Mouse (Mus musculus) cerebellum, adult 8-10 months (tissue): ENCODE results near the gene Rrp9.
A peak's percentile ranks its signal among the peaks of the same experiment; 100 is the strongest.
"Not testable (repeated sequence)": the region's sequence is repeated elsewhere in the genome, so short reads cannot be mapped to it uniquely, and the experiment has no call there.

Experiments
- DNase-seq: peaks from one replicate; pipeline ENCODE4 v3.0.0; 2022

Rrp9 gene

GRCm38 (mm10) chr9:106476002-106476923 is 500 bp downstream of the Rrp9 start:
- peak; percentile 52 for DNase-seq

- DNase-seq, result peak; percentile 99
Measured at GRCm38 (mm10) chr9:106476924-106477484, 1.2 kb downstream of the Rrp9 start, which contains the start of gene Parp3. Gene Parp3 (minus strand): TSS chr9:106476949.

- DNase-seq, result no peak
Measured at GRCm38 (mm10) chr9:106477649-106478048, 1.9 kb downstream of the Rrp9 start.

DNA sequence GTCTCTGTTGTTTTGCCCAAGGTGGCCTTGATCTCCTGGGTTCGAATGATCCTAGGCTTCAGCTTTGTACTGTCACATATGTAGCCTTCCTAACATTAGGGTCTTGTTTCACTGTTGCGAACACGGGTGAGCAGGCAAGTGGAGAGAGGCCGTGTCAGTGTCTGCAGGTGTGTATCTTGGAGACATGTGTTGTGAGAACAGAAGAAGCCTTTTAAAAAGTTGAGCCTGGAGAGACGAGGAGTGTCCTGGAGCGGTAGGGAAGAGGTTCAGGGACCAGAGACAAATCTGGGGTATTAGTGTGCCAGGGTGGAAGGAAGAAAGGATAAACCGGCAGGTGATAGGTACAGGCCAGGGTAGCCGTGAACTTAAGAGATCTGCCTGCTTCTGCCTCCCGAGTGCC is 2.3 kb downstream of the Rrp9 start:
- DNase-seq, result peak; percentile 7

DNA sequence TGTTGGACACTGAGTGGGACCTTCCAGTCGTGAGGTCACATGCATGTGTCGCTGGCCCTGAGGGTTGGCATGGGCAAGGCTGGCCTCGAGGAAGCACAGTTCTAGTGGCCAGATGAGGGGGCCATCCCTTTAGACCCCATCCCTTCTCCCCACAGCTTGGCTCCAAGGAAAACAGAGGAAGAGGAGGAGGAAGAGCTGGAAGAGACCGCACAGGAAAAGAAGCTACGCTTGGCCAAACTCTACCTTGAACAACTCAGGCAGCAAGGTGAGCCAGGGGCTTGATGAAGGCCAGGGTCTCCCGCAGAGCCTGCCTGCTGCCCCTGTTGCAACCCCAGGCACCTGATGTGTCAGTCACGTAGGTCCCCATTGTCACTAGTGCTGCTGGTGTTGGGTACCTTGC is 4.8 kb downstream of the Rrp9 start:
- no peak for DNase-seq

- no peak for DNase-seq
Measured at GRCm38 (mm10) chr9:106481075-106481474, 5.3 kb downstream of the Rrp9 start.

DNA sequence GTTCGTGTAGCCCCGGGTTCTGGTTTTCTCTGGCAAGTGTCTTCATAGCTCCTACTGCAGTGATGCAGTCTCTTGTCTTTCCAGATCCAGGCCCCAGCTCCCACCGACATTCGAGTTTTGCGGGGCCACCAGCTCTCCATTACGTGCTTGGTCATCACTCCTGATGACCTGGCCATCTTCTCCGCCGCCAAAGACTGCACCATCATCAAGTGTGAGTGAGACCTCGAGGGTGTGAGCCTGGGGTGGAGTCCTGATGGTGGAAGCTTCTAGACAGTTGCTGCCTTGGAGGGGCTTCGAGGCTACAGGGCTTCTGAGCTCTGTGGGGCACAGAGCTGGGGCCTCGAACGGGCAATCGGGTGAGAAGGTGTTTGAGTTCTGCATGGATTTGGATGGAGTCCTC is 5.9 kb downstream of the Rrp9 start:
- DNase-seq, result no peak

GRCm38 (mm10) chr9:106482578-106483115 is 6.9 kb downstream of the Rrp9 start:
- DNase-seq, result no peak

DNA sequence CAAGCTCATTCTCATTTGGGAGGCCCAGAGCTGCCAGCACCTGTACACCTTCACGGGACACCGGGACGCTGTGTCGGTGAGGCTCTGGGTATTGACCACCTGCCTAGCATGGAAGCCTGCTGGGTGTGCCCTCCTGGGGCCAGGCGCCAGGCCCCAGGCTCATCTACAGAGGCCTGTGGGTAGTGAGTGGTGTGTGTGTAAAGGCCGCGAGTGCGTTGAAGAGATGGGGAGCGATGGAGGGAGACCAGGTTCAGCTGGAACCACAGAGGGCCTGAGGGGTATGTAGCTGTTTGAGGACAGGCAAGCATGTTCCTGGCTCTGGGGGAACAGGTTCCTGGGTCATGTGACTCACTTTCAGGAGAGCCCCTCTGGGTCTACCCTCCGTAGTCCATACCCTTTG is 7.4 kb downstream of the Rrp9 start:
- no peak for DNase-seq

DNA sequence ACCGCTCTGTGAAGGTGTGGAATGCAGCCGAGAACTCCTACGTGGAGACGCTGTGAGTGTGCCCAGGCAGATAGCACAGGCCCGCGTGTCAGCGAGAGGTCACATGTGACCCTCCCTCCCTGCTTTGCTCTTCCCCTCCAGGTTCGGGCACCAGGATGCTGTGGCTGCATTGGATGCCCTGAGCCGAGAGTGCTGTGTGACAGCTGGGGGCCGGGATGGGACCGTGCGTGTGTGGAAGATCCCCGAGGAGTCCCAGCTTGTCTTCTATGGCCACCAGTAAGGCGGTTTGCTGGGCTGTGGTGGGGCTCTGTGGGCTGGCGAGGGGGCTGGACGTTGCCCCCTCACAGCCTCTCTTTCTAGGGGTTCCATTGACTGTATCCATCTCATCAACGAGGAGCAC is 7.8 kb downstream of the Rrp9 start:
- no peak for DNase-seq

DNA sequence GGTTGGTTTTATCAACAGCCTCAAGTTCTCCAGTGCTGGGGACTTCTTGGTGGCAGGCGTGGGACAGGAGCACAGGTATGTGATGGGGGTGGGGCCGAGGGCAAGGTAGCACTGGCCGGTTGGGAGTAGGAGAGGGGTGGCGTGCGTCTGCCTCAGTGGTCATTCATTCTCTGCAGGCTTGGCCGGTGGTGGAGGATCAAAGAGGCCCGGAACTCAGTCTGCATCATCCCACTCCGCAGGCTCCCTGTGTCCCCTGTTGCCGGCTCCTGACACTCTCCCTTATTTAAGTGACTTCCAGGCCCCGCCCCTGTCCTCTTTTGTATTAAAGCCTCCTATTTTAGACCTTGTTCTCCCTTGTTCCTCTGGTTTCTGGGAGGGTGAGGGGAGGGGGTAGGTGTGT is 9.3 kb downstream of the Rrp9 start:
- no peak for DNase-seq

DNA sequence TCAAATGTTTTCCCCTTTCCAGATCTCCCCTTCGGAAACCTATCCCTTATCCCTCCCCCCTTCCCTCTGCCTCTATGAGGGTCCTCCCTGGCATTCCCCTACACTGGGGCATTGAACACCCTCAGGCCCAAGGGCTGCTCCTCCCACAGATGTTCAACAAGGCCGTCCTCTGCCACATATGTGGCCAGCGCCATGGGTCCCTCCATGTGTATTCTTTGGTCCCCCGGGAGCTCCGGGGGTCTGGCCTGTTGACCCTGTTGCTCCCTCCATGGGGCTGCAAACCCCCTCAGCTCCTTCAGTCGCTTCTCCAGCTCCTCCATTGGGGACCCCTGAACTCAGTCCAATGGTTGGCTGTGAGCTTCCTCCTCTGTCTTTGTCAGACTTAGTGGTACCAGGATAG is 11.8 kb downstream of the Rrp9 start:
- DNase-seq, result not testable (repeated sequence)

- no peak for DNase-seq
Measured at GRCm38 (mm10) chr9:106499667-106500066, 23.9 kb downstream of the Rrp9 start, which contains the start of gene Iqcf1. Gene Iqcf1 (plus strand): TSS chr9:106499967.

DNA sequence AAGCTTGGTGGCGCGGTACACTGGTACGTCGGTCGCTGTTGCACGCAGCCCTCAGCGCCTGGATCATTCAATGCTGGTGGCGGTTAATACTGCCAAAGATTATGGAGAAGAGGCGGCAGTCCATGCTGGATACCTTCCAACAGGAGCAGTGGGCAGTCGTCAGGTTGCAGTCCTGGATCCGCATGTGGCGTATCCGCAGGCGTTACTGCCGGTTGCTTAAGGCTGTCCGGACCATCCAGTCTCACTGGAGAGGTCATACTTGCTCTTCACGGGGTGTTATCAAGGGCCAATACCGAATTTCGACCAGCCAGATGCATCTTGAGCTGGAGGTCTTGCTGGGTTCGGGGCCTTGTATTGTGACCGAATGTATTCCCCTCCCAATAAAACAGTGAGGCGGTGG is 26.1 kb downstream of the Rrp9 start:
- no peak for DNase-seq

DNA sequence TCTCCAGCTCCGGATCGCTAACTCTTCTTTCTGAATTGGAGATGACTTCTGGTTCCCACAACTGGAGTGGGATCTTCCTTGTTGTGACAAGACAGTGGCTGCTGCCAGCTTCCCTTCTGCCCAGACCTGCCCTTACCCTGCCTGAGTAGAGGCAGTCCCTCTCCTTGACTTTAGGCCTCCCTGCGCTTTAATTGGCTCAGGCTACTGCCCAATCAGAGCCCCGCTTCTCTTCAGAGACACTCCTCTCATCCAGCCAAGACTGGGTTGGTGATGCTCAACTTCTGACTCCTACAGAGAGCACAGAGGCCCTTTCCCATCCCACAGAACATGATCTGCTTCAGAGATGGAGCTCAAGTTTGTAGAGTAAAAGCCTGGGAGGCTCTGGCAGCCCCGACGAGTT is 28.5 kb downstream of the Rrp9 start:
- no peak for DNase-seq

GRCm38 (mm10) chr9:106509356-106509755 is 33.6 kb downstream of the Rrp9 start:
- no peak for DNase-seq

GRCm38 (mm10) chr9:106512729-106513450 is 37.1 kb downstream of the Rrp9 start:
- no peak for DNase-seq

DNA sequence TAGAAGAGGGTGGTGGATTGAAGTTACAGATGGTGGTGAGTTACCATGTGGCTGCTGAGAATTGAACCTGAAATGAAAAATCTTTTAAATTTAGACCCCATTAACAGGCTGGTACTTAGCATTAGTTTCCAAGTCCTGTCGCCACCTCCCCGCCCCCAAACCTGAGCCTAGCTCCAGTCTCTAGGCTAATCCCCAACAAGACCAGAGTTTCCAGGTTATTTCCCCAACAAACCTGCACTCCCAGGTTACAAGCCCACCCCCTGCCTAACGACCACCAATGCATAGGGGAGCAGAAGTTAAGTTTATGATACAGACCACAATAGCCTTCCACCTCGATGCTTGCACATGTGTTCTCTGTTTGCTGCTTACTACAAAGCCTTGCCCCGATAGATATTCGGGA is 37.8 kb downstream of the Rrp9 start:
- no peak for DNase-seq

GRCm38 (mm10) chr9:106514273-106514672 is 38.5 kb downstream of the Rrp9 start, which contains the start of gene Iqcf5:
Gene Iqcf5 (plus strand): TSS chr9:106514573.
- no peak for DNase-seq

GRCm38 (mm10) chr9:106519433-106519832 is 43.7 kb downstream of the Rrp9 start:
- DNase-seq, result no peak

- no peak for DNase-seq
Measured at GRCm38 (mm10) chr9:106519909-106520308, 44.1 kb downstream of the Rrp9 start.

DNA sequence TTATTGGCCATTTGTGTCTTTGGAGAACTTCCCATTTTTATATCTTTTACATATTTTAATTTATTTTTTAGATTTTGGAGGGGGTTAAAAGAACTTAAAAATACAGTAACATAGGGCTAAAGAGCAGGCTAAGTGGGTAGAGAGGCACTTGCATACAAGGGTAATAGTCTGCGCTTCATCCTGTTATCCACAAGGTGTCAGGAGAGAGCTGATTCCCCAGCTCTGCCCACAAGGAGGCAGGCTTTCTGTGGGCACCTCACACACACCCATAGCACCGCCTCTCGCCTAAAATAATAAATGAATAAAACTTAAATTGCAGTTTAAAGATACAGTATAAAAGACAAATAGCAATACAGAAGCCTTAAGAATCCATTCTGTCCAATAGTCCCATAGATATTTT is 56.1 kb downstream of the Rrp9 start:
- no peak for DNase-seq

GRCm38 (mm10) chr9:106534296-106534695 is 58.5 kb downstream of the Rrp9 start:
- no peak for DNase-seq
